Mouse (Mus musculus): ENCODE measurements around the gene Kif13a.

- TF ChIP-seq CTCF (IDR thresholded peaks at IDR 0.05; ENCODE audit: insufficient read depth, low read length) (no peak), POLR2A (IDR thresholded peaks at IDR 0.05; ENCODE audit: borderline replicate concordance, extremely low read depth, low read depth, low read length) (no peak)
Measured at GRCm38 (mm10) chr13:46898411-46898810, 31.3 kb downstream of the Kif13a start.

All from lung, adult 2 months (tissue).